Mouse (Mus musculus): ENCODE measurements around the gene Crlf1.

The Crlf1 gene

GRCm38 (mm10) chr8:70464162-70464561 is 28.8 kb upstream of the Crlf1 start:
- H3K4me3 ChIP-seq (replicated peaks; ENCODE audit: low read length) = no peak overlapping the region
- 0 out of 2 replicates have a peak, but pooled peaks cover 3% of the 10 kb centered on the region for H3K9me3 ChIP-seq (ENCODE audit: low read length)
- H3K36me3 ChIP-seq (ENCODE audit: insufficient read depth, low read length) = peaks cover 34% of the 10 kb centered on the region
- no peaks in the 10 kb centered on the region for H3K27me3 ChIP-seq (ENCODE audit: insufficient read depth, low read length)
- H3K4me1 ChIP-seq (replicated peaks; ENCODE audit: low read depth, low read length) = peaks cover 29% of the 10 kb centered on the region
- TF ChIP-seq NANOG (IDR thresholded peaks at IDR 0.05; ENCODE audit: borderline replicate concordance, low read length) (no peak), CTCF (conservative IDR thresholded peaks at IDR 0.05; ENCODE audit: low read length) (no peak), POU5F1 (IDR thresholded peaks at IDR 0.05; ENCODE audit: borderline replicate concordance, low read length) (no peak)

GRCm38 (mm10) chr8:70465701-70466100 is 27.3 kb upstream of the Crlf1 start:
- H3K36me3 ChIP-seq (ENCODE audit: insufficient read depth, low read length) = peaks cover 49% of the 10 kb centered on the region
- H3K4me1 ChIP-seq (replicated peaks; ENCODE audit: low read depth, low read length) = peaks cover 43% of the 10 kb centered on the region
- no peaks in the 10 kb centered on the region for H3K27me3 ChIP-seq (ENCODE audit: insufficient read depth, low read length)
- no peak overlapping the region for H3K4me3 ChIP-seq (replicated peaks; ENCODE audit: low read length)
- no peaks in the 10 kb centered on the region for H3K9me3 ChIP-seq (ENCODE audit: low read length)
- TF ChIP-seq CTCF (conservative IDR thresholded peaks at IDR 0.05; ENCODE audit: low read length) (no peak), NANOG (IDR thresholded peaks at IDR 0.05; ENCODE audit: borderline replicate concordance, low read length) (no peak), POU5F1 (IDR thresholded peaks at IDR 0.05; ENCODE audit: borderline replicate concordance, low read length) (no peak)

GRCm38 (mm10) chr8:70466305-70466704 is 26.7 kb upstream of the Crlf1 start:
- no peak for TF ChIP-seq POU5F1 (IDR thresholded peaks at IDR 0.05; ENCODE audit: borderline replicate concordance, low read length)
- no peak for TF ChIP-seq NANOG (IDR thresholded peaks at IDR 0.05; ENCODE audit: borderline replicate concordance, low read length)
- TF ChIP-seq CTCF (conservative IDR thresholded peaks at IDR 0.05; ENCODE audit: low read length) = no peak
- H3K27me3 ChIP-seq (ENCODE audit: insufficient read depth, low read length) = no peaks in the 10 kb centered on the region
- no peaks in the 10 kb centered on the region for H3K9me3 ChIP-seq (ENCODE audit: low read length)
- H3K36me3 ChIP-seq (ENCODE audit: insufficient read depth, low read length) = peaks cover 50% of the 10 kb centered on the region
- H3K4me3 ChIP-seq (replicated peaks; ENCODE audit: low read length) = 0 out of 2 replicates have a peak overlapping the region, but pooled peaks have one; percentile 35
- peaks cover 43% of the 10 kb centered on the region for H3K4me1 ChIP-seq (replicated peaks; ENCODE audit: low read depth, low read length)

- Histone ChIP-seq H3K27me3 (ENCODE audit: insufficient read depth, low read length) (no peaks in the 10 kb centered on the region), H3K9me3 (ENCODE audit: low read length) (no peaks in the 10 kb centered on the region), H3K4me1 (replicated peaks; ENCODE audit: low read depth, low read length) (peaks cover 43% of the 10 kb centered on the region), H3K36me3 (ENCODE audit: insufficient read depth, low read length) (peaks cover 50% of the 10 kb centered on the region), H3K4me3 (replicated peaks; ENCODE audit: low read length) (peak overlapping the region; percentile 35; the same call in 1 of the 2 replicates)
- TF ChIP-seq CTCF (conservative IDR thresholded peaks at IDR 0.05; ENCODE audit: low read length) (no peak), POU5F1 (IDR thresholded peaks at IDR 0.05; ENCODE audit: borderline replicate concordance, low read length) (no peak), NANOG (IDR thresholded peaks at IDR 0.05; ENCODE audit: borderline replicate concordance, low read length) (no peak)
Measured at GRCm38 (mm10) chr8:70466771-70467170, 26.2 kb upstream of the Crlf1 start.

GRCm38 (mm10) chr8:70467229-70467725 is 25.7 kb upstream of the Crlf1 start:
- peaks cover 50% of the 10 kb centered on the region for H3K36me3 ChIP-seq (ENCODE audit: insufficient read depth, low read length)
- no peak for TF ChIP-seq POU5F1 (IDR thresholded peaks at IDR 0.05; ENCODE audit: borderline replicate concordance, low read length)
- TF ChIP-seq CTCF (conservative IDR thresholded peaks at IDR 0.05; ENCODE audit: low read length) = no peak
- no peak for TF ChIP-seq NANOG (IDR thresholded peaks at IDR 0.05; ENCODE audit: borderline replicate concordance, low read length)
- no peaks in the 10 kb centered on the region for H3K27me3 ChIP-seq (ENCODE audit: insufficient read depth, low read length)
- H3K4me1 ChIP-seq (replicated peaks; ENCODE audit: low read depth, low read length) = peaks cover 39% of the 10 kb centered on the region
- H3K4me3 ChIP-seq (replicated peaks; ENCODE audit: low read length) = peak overlapping the region; percentile 35; the same call in 1 of the 2 replicates
- H3K9me3 ChIP-seq (ENCODE audit: low read length) = no peaks in the 10 kb centered on the region

GRCm38 (mm10) chr8:70467907-70468306 is 25.1 kb upstream of the Crlf1 start:
- H3K4me3 ChIP-seq (replicated peaks; ENCODE audit: low read length) = no peak overlapping the region
- no peaks in the 10 kb centered on the region for H3K27me3 ChIP-seq (ENCODE audit: insufficient read depth, low read length)
- H3K4me1 ChIP-seq (replicated peaks; ENCODE audit: low read depth, low read length) = peaks cover 44% of the 10 kb centered on the region
- peaks cover 50% of the 10 kb centered on the region for H3K36me3 ChIP-seq (ENCODE audit: insufficient read depth, low read length)
- H3K9me3 ChIP-seq (ENCODE audit: low read length) = no peaks in the 10 kb centered on the region
- no peak for TF ChIP-seq CTCF (conservative IDR thresholded peaks at IDR 0.05; ENCODE audit: low read length)
- TF ChIP-seq NANOG (IDR thresholded peaks at IDR 0.05; ENCODE audit: borderline replicate concordance, low read length) = no peak
- TF ChIP-seq POU5F1 (IDR thresholded peaks at IDR 0.05; ENCODE audit: borderline replicate concordance, low read length) = no peak

GRCm38 (mm10) chr8:70468733-70469132 is 24.2 kb upstream of the Crlf1 start:
- Histone ChIP-seq H3K4me3 (replicated peaks; ENCODE audit: low read length) (no peak overlapping the region), H3K4me1 (replicated peaks; ENCODE audit: low read depth, low read length) (peaks cover 44% of the 10 kb centered on the region), H3K36me3 (ENCODE audit: insufficient read depth, low read length) (peaks cover 50% of the 10 kb centered on the region), H3K27me3 (ENCODE audit: insufficient read depth, low read length) (no peaks in the 10 kb centered on the region), H3K9me3 (ENCODE audit: low read length) (no peaks in the 10 kb centered on the region)
- TF ChIP-seq CTCF (conservative IDR thresholded peaks at IDR 0.05; ENCODE audit: low read length) (no peak), NANOG (IDR thresholded peaks at IDR 0.05; ENCODE audit: borderline replicate concordance, low read length) (no peak), POU5F1 (IDR thresholded peaks at IDR 0.05; ENCODE audit: borderline replicate concordance, low read length) (no peak)

GRCm38 (mm10) chr8:70469295-70469916 is 23.6 kb upstream of the Crlf1 start:
- H3K36me3 ChIP-seq (ENCODE audit: insufficient read depth, low read length) = peaks cover 50% of the 10 kb centered on the region
- H3K4me3 ChIP-seq (replicated peaks; ENCODE audit: low read length) = no peak overlapping the region
- TF ChIP-seq POU5F1 (IDR thresholded peaks at IDR 0.05; ENCODE audit: borderline replicate concordance, low read length) = no peak
- no peak for TF ChIP-seq CTCF (conservative IDR thresholded peaks at IDR 0.05; ENCODE audit: low read length)
- TF ChIP-seq NANOG (IDR thresholded peaks at IDR 0.05; ENCODE audit: borderline replicate concordance, low read length) = no peak
- peaks cover 44% of the 10 kb centered on the region for H3K4me1 ChIP-seq (replicated peaks; ENCODE audit: low read depth, low read length)
- no peaks in the 10 kb centered on the region for H3K9me3 ChIP-seq (ENCODE audit: low read length)
- no peaks in the 10 kb centered on the region for H3K27me3 ChIP-seq (ENCODE audit: insufficient read depth, low read length)

Measured in E14TG2a.4 (cell line).